Mouse (Mus musculus) left cerebral cortex, adult 9 months (tissue): ENCODE data around the gene Tmco1.
A peak's percentile ranks its signal among the peaks of the same experiment; 100 is the strongest.

Experiments
- DNase-seq, 2 experiments: peaks; one replicate each; pipeline ENCODE4 v3.0.0; 2022; ENCODE audit warnings: low spot score in 2 of 2

Tmco1 gene

DNA sequence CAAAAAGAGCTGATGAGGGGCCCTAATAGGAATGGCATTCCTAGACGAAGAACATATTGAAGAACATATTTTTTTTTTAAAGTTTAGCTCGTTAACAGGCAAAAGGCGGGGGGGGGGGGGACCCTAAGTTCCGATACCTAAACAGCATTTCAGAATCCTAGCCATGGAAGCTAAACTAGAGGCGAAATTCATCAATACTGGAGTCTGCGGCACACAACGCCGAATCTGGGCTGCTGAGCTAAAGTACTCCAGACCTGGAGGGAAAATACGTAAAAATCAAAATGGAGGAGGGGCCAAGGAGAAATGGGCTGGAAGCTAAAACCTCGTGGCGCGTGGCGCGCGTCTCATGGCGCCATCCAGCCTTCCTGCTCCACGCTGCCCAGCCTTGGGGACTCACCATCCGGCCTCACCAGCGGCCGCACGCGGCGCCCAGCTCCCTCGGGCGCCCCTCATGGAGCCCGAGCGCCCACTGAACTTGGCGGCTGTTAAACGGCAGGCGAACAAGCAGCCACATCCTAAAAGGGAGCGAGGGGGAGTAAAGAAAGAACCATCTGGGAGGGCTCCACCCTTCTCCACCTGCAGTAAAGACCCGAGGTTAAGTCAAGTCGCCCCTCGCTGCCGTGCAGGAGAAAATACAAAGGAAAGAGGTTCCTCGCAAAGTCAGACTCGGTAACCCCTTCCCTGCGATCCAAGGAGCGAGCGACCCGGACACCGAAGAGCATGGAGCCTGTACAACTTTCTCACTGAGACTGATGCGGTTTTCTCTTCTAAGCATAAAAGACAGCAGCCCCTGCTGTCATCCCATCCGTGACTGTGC is 24.5 kb upstream of the Tmco1 start:
- DNase-seq, result peak in 1 of 2 experiments; percentile 51

DNA sequence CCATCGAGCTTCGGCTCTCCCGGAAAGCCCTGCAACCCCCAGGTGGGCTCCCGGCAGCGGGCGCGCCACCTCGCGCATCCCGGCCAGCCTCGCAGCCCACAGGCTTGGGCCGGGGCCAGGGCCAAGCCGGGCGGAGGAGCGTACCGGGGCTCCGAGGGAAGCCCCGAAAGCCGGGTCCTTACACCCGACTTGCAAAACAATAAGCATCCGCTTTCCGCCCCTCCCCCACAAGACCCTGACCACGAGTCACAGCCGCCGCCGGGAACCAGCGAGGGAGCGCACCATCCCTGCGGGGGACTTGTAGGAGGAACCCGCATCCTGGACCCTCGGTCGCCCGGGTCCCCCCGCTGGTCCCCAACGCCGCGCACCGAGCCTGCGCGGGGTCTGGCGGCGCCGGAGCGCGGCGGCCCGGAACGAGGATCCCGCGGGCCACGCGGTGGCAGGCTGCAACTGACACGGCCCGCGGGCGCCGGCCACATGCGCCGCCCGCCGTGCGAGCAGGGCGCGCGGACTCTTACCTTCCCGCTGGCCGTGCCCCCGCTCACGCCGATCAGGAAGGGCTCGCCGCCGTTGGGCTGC is 23.8 kb upstream of the Tmco1 start:
- no peak for DNase-seq

DNA sequence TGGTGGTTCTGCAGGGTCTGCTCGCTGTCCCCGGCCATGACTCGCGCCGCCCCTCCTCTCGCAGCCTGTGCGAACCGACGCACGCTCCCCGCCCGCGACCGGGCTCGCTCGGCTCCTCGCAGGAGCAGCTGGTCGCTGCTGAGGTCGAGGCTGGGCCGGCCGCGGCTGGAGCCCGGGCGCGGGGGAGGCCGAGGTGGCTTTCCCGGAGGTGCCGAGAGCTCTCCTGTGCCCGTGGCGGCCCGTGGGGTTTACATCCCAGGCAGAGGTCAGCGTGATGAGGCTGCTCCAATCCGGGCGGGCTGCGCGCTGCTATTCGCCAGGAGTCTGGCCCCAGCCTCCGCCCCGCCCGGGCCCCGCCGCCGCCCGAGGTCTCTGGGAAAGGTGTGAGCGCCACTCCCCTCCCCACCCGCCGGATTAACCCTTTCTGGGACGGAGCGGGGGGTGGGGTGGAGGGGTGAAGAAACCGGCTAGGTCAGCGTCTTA is 23.3 kb upstream of the Tmco1 start:
- peak in 1 of 2 experiments; percentile 77 for DNase-seq

DNA sequence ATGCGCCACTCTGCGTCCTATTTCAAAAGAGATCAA is 23.0 kb upstream of the Tmco1 start, which contains the start of gene Uck2:
Gene Uck2 (minus strand): TSS at position 1 of the 36 bp plus-strand sequence.
- DNase-seq, result no peak

DNA sequence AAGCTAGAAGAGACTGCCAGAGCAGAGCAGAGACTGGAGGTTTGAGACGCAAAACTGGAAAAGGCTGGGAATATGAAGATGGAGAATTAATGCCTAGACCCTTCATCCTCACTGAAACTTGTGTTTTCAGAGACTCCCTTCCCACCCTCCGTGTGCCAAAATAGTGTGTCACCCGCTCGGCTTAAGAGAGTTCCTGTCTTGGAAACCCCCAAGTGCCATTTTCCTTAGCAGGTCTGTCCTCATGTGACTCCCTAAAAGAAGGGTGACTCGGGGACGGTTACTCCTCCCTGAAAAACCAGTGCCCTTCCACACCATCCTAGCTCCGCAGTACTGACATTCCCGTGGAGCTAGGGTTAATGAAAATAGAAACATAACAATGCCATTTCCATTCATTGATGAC is 22.8 kb upstream of the Tmco1 start:
- DNase-seq, result no peak

DNA sequence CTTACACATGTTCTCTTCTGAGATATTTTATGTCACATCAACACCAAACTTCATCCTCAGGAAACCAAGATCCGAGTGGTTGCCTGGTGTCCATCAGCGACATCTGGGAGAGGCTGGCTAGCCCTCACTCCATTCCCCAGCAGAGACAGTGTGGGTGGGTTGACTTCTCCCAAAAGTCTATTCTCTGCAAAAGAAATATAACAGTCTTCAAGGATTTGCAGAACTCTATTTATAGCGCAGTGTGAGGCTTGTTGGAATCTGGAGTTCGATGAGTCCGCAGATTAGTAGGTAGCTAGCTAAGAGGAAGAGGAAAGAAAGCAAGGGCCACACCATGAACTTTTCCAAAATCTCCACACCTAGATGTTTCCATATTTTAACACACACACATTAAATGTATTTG is 21.0 kb upstream of the Tmco1 start:
- DNase-seq, result no peak

DNA sequence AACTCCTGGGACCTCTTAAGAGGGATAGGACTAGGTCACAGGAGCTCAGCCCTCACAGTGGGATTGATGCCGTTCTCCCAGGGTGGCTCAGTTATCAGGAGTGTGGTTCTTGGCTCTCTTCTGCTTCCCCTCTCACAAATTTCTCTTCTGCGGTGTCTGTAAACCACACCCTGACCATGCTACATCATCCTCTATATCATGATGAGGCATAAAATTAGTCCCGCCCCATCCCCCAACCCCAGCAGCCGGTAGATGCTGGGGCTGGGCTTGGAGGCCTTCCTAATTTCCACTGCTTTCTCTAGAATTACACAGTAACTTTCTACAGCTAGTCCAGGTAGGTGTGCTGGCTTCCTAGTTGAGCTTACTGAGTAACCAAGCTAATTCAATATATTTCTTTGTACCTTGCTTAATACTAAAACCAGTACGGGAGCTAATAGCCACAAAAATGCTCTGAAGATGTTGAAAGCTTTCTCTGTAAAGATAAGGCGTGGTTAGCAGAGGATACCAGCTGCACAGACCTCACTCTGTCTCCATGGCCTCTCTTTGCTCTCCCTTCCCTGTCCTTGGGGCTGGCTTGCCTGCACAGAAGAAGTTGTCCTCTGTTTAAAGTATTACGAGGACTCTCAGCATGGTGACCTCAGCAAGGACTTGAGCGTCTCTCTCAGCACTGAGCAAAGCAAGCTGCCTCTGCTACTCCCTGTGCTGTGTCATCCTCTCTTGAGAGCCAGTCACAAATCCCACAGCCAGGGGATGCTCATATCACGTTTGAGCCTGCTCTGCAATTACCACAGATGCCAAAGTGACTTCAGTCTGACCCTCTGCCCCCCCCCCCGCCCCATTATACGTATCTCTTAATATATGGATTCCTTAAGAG is 19.3 kb upstream of the Tmco1 start:
- DNase-seq, result no peak

DNA sequence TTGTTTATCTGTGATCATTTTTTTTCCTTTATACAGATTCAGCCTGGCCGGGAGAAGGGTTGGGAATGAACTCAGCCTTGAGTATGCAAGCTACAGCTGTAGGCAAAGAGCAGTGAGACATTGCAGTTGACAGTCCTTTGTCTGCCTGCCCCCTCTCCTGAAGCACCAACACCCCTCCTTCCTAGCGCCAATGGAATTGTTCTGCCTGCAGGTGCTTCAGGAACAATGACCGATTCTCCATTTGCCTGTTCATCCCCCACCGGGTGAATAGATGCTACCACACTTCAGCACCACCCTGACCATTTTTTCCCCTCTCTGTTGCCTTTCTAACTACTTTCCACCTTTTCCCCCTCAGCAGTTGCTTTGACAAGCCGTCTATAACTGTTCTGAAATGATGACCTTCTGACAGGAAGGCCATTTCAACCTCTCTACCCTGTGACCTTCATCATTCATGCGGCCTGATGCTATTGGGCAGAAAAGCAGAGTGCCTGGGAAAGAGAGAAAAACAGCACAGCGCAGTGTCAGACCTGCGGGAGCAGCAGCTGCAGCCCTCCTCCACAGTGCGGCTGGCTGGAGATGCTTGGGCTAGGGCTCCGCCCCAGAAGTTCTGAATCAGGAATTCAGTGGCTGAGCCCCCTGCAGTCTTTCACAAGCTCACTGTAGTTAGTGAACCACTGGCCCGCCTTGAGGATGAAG is 18.5 kb upstream of the Tmco1 start:
- no peak for DNase-seq

DNA sequence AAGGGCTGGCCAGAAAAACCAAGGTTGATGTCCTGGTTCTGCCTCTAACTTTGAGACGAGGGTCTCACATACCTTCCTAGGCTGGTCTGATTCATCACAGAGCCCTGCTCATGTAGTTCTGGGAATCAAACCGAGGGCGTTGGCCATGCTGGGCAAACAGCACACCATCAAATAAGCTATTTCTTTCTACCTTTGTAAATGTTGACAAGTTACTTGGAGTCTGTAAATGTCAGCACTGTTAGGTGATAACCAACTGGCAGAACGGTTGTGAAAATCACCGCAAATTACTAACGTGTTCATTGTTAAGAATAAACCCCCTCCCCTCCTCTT is 17.9 kb upstream of the Tmco1 start:
- DNase-seq, result no peak

DNA sequence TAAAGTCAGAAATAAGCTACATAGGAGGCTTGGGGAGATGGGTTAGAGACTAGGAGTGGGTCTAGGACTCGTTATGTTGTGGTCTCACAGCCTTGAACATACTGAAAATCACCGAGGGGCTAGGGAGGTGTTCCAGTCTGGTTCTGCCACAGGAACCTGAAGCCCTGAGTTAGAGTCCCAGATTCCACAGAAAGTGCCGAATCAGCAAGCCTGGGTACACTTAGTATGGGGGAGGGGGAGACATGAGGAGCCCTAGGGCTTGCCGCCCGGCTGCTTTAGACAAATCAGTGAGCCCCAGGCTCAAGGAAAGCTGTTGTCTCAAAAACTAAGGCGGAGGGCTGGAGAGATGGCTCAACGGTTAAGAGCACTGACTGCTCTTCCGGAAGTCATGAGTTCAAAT is 16.6 kb upstream of the Tmco1 start:
- no peak for DNase-seq

DNA sequence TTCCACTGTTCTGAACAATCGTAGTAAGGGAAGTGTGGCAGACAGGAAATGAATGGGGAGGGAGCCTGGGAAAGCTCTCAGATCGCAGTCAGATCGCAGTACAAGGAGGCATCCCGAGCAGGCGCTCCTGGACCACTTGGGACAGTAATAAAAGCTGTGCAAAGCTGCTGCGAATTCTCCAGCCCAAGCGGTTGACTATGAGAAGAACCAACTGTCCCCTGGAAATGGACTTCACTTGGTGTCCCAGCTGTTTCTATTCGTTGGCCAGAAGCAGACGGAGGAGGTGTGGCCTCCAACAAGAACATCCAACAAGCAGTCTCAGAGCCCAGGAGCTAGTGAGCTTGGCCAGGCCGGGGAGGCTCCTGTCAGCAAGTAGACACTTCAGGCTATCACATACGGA is 15.7 kb upstream of the Tmco1 start:
- DNase-seq, result no peak

DNA sequence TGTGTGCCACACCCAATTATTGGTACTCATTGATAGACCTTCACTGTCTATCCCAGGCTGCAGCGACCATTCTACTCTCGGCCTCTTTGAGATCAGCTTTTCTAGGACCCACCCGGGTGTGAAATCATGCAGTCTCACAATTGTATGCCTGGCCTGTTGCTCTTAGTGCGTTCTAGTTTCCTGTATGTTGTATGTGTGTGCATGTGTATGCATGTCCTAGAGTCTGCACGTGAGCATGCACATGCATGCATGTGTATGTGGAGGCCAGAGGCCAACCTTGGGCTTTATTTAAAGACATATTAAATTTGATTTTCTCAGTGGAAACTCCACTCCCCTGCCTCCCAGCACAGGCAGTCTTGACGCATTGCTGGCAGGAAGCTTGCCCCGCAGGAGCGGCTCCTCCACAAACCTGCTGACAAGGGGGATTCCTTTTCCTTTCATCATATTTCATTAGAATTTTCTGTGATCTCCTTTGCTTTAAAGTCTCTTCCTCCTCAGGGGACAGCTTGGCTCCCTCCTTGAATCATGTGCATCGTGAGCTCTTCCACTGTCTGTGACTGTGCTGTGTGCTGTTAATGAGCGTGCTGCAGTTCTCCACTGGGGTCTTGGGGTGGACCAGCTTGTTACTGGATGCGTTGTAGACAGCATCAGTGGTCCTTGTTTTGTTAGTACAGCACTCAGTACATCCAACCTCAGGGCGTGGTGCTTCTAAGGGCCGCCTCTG is 12.3 kb upstream of the Tmco1 start:
- DNase-seq, result no peak

DNA sequence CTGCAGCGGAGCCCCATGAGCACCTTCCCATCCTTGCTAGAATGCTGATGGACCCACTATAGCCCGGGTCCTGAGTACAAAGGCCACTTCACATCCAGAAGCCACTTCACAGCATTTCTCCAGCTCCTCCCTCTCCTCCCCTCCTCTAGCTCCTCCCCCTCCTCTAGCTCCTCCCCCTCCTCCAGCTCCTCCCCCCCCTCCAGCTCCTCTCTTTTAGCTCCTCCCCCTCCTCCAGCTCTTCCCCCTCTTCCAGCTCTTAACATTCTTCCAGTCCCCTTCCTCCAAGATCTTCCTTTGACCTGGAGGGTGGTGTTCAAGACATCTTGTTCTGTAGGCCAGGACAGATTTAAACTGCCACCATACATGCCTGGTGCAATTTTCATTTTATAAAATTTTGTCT is 8.1 kb upstream of the Tmco1 start:
- DNase-seq, result no peak

DNA sequence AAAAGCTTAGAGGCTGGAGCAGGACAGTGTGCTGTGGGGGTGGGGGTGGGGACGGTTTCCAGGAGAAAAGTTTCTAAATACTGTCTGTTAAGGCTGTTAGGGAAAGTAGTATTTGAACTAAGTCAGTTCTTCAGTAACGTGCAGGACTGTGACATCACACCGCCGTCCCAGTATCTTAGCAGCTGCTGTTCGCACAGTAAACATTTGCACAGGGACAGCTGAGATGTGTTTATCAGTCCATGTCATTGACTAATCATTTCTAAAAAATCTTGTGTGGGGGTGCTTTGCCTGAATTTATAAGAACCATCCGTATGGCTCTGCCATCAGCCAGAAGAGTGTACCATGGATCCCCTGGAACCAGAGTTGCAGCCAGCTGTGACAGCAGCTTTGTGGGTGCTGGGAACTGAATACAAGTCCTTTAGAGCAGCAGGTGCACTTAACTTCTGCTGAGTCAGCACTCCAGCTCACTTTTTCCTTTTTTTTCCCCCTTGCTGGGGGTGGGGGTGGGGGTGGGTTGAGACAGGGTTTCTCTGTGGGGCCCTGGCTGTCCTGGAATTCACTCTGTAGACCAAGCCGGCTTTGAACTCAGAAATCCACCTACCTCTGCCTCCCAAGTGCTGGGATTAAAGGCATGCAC is 2.6 kb upstream of the Tmco1 start:
- DNase-seq, result no peak

DNA sequence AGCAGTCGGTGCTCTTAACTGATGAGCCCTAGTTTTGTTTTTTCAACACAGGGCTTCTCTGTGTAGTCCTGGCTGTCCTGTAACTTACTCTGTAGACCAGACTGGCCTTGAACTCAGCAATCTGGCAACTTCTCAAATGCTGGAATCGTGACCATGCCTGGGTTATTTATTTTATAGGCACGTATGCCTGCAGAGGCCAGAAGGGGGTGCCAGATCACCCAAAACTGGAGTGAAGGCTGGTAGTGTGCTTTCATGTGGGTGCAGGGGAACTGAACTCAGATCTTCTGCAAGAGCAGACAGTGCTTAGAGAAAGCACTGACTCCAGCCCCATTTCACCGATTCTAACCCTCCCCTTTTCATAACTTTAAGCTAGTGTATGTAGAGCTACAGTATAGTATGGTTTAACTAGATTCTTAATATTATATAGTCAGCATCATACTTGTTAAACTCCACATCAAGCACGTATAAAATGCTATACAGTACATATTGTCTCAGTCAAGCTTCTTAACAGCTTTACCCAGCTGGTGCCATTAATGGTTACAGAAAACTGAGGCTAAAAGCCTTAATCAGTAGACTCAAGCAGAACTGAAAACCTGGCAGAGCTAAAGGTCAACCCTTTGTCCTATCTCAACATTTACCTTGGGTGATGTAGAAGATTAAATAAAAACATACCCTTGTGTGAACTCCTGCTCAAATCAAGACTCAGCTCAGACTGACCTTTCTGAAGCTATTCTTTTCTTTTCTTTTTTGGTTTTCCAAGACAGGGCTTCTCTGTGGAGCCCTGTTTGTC is 1.5 kb upstream of the Tmco1 start:
- peak in 1 of 2 experiments; percentile 37 for DNase-seq

DNA sequence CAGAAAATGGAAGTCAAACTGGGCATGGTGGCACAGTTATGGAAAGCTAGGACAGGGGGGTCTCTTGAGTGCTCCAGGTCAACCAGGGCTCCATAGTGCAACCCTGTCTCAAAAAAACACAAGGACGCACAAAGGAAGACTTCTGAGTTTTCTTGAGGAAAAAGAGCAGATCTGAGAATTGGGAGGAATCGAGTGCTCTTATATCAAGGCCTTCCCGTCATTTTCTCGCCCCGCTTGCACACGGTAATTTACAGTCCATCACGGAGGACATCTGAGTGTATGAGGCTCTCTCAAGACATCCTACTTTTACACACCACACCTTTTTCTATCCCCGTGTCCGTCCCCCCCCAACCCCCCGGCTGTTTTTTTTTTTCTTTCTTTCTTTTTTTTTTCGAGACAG is 504 bp upstream of the Tmco1 start:
- no peak for DNase-seq

DNA sequence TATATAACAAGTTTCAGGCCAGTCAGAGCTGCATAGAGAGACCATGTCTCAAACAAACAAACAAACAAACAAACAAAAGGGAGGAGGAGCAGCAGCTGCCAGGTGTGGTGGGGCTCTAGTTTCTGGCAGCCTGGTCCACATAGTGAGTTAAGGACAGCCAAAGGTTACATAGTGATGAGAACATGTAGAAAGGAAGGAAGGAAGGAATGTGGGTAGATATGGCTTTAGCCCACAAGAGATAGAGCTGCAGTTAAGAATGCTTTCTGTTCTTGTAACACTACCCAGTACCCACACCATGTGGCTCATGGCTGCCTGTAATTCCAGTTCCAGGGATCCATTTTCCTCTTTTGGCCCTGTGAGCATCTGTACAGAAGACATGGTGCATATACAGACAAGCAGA is 4.2 kb downstream of the Tmco1 start:
- DNase-seq, result no peak

DNA sequence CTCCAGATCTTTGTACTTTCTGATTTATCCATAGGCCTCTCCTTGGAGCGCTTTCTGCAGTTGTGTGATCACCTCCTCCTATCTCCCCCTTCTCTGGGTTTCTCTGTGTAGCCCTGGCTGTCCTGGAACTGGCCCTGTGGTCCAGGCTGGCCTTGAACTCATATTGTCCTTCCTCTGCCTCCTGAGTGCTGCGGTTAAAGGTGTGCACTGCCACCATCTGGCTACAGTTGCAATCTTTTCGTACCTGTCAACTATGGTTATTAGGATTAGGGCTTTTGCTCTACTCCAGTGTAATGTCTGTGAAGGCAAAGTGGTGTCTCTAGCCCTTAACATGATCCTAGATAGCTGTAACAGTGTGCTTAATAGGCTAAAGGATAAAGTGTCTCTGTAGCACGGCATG is 5.0 kb downstream of the Tmco1 start:
- DNase-seq, result no peak

DNA sequence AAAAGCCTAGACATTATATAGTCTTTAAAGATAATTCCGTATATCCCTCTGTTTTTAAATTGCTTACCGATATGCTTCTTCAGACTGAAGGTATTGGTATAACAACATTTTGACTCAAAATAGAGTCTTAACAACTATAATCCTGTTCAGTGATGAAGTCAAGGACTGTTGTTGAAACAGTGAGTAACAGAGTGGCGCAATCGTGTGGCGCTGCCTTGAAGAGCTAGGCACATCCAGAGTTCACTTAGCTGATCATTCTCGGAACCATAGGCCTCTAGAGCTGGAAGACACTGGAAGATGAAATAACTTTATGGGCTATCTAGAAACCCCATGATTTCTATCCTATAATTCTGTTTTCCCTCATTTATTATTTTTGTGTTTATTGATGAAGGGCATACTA is 13.5 kb downstream of the Tmco1 start:
- no peak for DNase-seq

DNA sequence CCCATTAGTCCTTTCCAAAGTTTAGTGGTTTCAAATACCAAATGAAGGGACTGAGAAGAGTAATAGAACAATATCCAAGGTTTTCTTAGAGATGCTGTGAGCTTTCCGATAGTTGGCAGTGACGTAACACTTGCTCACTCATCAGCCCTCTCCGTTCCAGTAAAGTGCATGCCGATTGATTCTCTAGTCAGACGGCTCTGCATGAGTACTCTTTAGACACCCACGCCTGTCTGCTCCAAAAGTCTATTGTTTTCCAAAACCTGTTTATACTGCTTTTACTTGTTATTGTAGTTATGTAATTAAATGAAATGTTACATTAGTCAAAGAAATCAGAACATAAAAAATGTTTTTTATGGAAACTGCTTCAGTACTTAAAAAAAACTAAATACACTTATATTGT is 20.6 kb downstream of the Tmco1 start:
- no peak for DNase-seq

DNA sequence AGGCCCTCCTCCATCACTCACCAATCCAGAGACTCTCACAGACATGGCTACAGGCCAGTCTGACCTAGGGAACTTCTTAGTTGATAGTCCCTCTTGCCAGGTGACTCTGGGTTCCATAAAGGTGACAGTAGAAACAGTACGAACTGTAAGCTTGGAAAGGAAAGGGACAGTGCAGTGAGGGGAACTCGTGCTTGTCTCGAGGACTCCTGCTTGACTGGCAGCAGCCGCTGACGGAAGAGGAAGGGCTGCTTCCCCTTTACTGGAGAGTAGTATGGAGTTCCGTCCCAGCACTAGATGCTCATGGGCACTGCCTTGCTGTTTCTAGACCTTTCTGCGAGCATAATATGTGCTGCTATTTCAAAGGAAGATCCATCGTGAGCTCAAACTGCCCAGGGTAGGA is 22.9 kb downstream of the Tmco1 start:
- DNase-seq, result no peak
